Mouse (Mus musculus) heart, embryonic 14.5 days (tissue): ENCODE results near the gene Actr5. TPM values are rescaled to one million over a fixed set of nuclear protein-coding genes. Genes with fewer than 3 reads are reported as not detected.

Source experiments
- ATAC-seq: fragments of 200-750 bp; cut with Nextera tagmentation; 2 replicates; pipeline ENCODE4 v1.8.0; 2017; ENCODE audit warnings: low read depth, moderate TSS enrichment; ENCODE audit not compliant: insufficient number of reproducible peaks, insufficient read depth, low FRiP score
- H3K27ac ChIP-seq, 2 experiments: fragments of 200-500 bp in 1 of 2; fragments of 300-500 bp in 1 of 2; sonication (generic) in 1 of 2; replicated peaks in 1 of 2; 2 replicates each; pipeline ENCODE4 v1.5.1; 2012 to 2014; ENCODE audit warnings: low read depth in 2 of 2, low read length in 2 of 2, control low read depth in 1 of 2, mild to moderate bottlenecking in 1 of 2, mixed read lengths in 1 of 2; ENCODE audit not compliant: control insufficient read depth in 1 of 2, insufficient read depth in 1 of 2
- H3K27me3 ChIP-seq: fragments of 300-500 bp; sonication (generic); 2 replicates; pipeline ENCODE4 v1.6.1; 2014; ENCODE audit warnings: mild to moderate bottlenecking, low read length, control low read depth; ENCODE audit not compliant: control insufficient read depth, insufficient read depth
- H3K36me3 ChIP-seq: fragments of 300-500 bp; sonication (generic); 2 replicates; pipeline ENCODE4 v1.6.1; 2014; ENCODE audit warnings: mild to moderate bottlenecking, control low read depth, low read length, mixed read lengths; ENCODE audit not compliant: control insufficient read depth, insufficient read depth
- H3K4me1 ChIP-seq, 2 experiments: fragments of 200-500 bp in 1 of 2; fragments of 300-500 bp in 1 of 2; sonication (generic) in 1 of 2; 2 replicates each; pipeline ENCODE4 v1.6.1; 2012 to 2014; ENCODE audit warnings: low read length in 2 of 2, control low read depth in 1 of 2, mixed read lengths in 1 of 2; ENCODE audit not compliant: control insufficient read depth in 2 of 2, insufficient read depth in 2 of 2
- H3K4me2 ChIP-seq: fragments of 300-500 bp; sonication (generic); 2 replicates; pipeline ENCODE4 v1.6.1; 2014; ENCODE audit warnings: mild to moderate bottlenecking, low read length
- H3K4me3 ChIP-seq, 2 experiments: fragments of 200-500 bp in 1 of 2; fragments of 300-500 bp in 1 of 2; sonication (generic) in 1 of 2; 2 replicates each; pipeline ENCODE4 v1.5.1; 2012 to 2014; ENCODE audit warnings: low read length in 2 of 2, mild to moderate bottlenecking in 2 of 2, control low read depth in 1 of 2, low read depth in 1 of 2, moderate library complexity in 1 of 2; ENCODE audit not compliant: control insufficient read depth in 1 of 2, insufficient read depth in 1 of 2
- H3K9ac ChIP-seq: fragments of 300-500 bp; sonication (generic); 2 replicates; pipeline ENCODE4 v1.6.1; 2014; ENCODE audit warnings: mild to moderate bottlenecking, low read length
- H3K9me3 ChIP-seq: fragments of 300-500 bp; sonication (generic); 2 replicates; pipeline ENCODE4 v1.6.1; 2016; ENCODE audit warnings: low read length, control low read depth; ENCODE audit not compliant: control insufficient read depth
- WGBS: fragments of 180-500 bp; shearing (Covaris S2); extraction: QIAGEN DNeasy Blood & Tissue Kit; methylation state at CpG from one replicate; pipeline ENCODE4 v1.1.7; 2014; 5-methylcytosine and 5-hydroxymethylcytosine counted together
- polyA plus RNA-seq: library from polyadenylated mRNA; unstranded; fragments of >200 nt; fragmentation: Nextera tagmentation; extraction: Ambion mirVana; gene quantifications from 2 replicates; pipeline ENCODE4 v1.2.1, GENCODE M21; 2014

The Actr5 gene
- polyA plus RNA-seq, 1 experiment from 2014 or later = 8.6 TPM

DNA sequence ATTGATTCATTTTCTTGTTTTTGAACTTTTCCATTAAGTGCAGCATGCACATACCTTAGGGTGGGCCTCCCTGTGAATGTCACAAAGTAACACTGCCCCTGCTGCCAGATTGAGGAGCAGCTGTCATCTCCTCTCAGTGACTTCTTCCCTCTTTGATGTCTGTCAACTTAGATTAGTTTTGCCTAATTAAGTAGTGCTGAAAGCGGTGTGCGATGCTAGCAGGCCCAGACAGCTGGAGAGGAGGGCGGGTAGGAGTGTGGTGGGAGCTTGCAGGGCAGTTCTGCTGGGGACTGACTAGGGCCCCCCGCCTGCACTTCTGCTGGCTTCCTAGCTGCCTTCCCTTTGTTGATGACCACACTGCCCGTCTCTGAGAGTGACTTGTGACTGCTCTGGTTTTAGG is 7.2 kb downstream of the Actr5 start:
- no peaks in the 10 kb centered on the region for H3K27me3 ChIP-seq
- 78% methylated on average over 5 of the region's 5 CpGs for WGBS
- H3K27ac ChIP-seq = no peak overlapping the region
- ATAC-seq = no peak
- H3K4me3 ChIP-seq = no peak overlapping the region
- H3K4me2 ChIP-seq = no peak overlapping the region
- no peaks in the 10 kb centered on the region for H3K4me1 ChIP-seq
- H3K9me3 ChIP-seq = no peaks in the 10 kb centered on the region
- H3K36me3 ChIP-seq = peaks cover 96% of the 10 kb centered on the region
- no peak overlapping the region for H3K9ac ChIP-seq

DNA sequence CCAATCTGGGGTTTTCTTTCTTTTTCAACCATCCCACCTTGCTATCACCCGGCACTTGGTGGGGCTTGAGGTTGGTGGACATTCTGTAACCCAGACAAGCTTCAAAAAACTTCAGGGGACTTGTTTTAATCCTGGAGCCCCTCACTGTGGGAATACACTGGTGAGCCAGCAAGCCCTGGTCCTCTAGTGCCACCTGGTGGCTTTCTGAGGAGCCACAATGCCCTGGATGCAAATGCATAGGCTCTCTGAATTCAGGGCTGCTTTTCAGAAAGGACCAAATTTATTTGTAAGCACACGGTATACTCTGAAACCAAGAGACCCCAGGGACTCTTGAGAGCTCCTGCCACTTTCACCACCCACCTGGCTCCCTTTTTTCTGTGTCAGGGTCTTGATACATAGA is 17.2 kb downstream of the Actr5 start:
- no peaks in the 10 kb centered on the region for H3K4me1 ChIP-seq
- no peak overlapping the region for H3K4me3 ChIP-seq
- WGBS = 7% methylated on average over 2 of the region's 2 CpGs
- no peak overlapping the region for H3K9ac ChIP-seq
- H3K27ac ChIP-seq = no peak overlapping the region
- no peak for ATAC-seq
- H3K9me3 ChIP-seq = peaks cover 4% of the 10 kb centered on the region; the same call in 1 of the 2 replicates
- H3K36me3 ChIP-seq = peaks cover 41% of the 10 kb centered on the region
- H3K4me2 ChIP-seq = no peak overlapping the region
- no peaks in the 10 kb centered on the region for H3K27me3 ChIP-seq

DNA sequence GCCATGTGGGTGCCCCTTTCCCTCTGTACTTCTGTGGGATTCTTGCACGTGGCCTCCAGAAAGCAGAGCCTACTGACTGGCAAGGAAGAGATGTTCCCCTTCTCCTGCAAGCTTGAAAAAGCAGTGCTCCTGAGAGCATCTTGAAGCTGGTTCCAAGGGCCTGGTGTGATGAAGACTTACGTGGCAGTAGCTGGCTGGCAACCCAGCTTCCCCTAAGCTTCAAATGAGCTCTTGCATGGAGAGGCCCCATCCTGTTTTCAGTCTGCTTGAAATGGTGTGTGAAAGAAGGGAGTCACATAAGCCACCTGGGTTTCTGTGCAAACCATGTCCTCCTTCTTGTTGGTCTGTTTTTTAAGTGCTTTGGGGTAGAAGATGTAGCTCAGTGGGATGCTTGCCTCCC is 17.9 kb downstream of the Actr5 start:
- no peak for ATAC-seq
- 83% methylated on average over 2 of the region's 2 CpGs for WGBS
- no peak overlapping the region for H3K4me3 ChIP-seq
- H3K4me2 ChIP-seq = no peak overlapping the region
- no peak overlapping the region for H3K9ac ChIP-seq
- H3K4me1 ChIP-seq = no peaks in the 10 kb centered on the region
- H3K27me3 ChIP-seq = no peaks in the 10 kb centered on the region
- H3K9me3 ChIP-seq = peaks cover 4% of the 10 kb centered on the region; the same call in 1 of the 2 replicates
- H3K27ac ChIP-seq = no peak overlapping the region
- peaks cover 34% of the 10 kb centered on the region for H3K36me3 ChIP-seq

DNA sequence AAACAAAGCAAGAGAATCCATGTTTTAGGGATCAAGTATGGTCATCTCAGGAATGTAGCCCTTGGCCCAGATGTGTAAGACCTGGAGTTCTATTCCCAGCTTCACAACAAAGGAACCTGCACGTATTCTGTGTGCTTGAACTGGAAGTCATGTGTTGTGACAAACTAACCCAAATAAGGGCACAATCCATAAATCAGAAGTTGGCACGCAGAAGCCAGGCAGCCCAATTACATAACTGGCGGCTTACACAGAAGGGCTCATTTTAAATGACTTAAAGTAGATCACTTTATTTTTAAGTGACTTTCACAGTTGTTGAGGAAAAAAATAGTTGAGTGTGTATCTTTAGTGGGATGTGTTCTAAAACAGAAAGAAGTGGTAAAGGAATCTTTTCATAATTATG is 19.1 kb downstream of the Actr5 start:
- H3K27me3 ChIP-seq = no peaks in the 10 kb centered on the region
- no peak overlapping the region for H3K4me2 ChIP-seq
- no peak overlapping the region for H3K9ac ChIP-seq
- H3K4me3 ChIP-seq = no peak overlapping the region
- 79% methylated on average over 3 of the region's 3 CpGs for WGBS
- peaks cover 4% of the 10 kb centered on the region; the same call in 1 of the 2 replicates for H3K9me3 ChIP-seq
- ATAC-seq = no peak
- H3K27ac ChIP-seq = no peak overlapping the region
- H3K4me1 ChIP-seq = no peaks in the 10 kb centered on the region
- peaks cover 22% of the 10 kb centered on the region for H3K36me3 ChIP-seq

DNA sequence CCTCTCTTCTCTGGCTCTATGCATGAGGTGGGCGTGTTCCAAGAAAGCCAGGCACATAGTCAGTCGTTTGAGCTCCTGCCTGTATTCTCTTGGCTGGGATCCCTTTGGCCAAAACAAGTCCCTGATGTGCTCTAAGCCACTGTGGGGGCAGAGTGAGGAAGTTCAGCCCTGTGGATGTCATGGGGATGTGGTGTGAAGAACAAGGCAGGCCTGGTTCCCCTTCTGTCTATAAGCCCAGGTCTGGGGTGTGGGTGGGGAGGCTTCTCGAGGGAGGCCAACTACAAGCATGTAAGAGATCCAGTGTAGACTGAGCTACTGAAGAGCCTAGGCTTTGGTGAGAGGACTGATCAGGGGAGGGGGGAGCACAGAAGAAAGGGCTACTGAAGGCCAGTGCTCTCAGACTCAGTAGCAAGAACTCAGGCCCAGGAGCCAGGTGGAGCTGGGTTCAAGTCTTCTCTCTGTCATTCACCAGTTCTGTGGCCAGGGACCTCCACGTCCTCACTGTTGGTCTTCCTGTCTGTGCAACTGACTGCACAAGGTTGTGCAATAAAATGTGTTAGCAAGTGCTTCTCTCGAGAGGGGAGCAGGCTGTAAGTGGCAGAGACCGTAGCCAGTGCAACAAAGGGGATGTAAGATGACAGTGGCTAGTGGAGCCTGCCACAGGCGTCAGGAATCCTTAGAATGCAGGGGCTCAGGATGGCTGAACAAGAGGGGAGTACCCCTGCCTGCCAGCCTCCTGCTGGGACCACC is 26.6 kb downstream of the Actr5 start:
- ATAC-seq = no peak
- Histone ChIP-seq H3K27me3 (no peaks in the 10 kb centered on the region), H3K27ac (no peak overlapping the region), H3K4me2 (no peak overlapping the region), H3K36me3 (no peaks in the 10 kb centered on the region), H3K9ac (no peak overlapping the region), H3K4me1 (peaks cover 7 to 10% of the 10 kb centered on the region in 2 experiments; a peak in 2 of 4 replicates), H3K9me3 (no peaks in the 10 kb centered on the region), H3K4me3 (no peak overlapping the region)
- 47% methylated on average over 7 of the region's 7 CpGs for WGBS

DNA sequence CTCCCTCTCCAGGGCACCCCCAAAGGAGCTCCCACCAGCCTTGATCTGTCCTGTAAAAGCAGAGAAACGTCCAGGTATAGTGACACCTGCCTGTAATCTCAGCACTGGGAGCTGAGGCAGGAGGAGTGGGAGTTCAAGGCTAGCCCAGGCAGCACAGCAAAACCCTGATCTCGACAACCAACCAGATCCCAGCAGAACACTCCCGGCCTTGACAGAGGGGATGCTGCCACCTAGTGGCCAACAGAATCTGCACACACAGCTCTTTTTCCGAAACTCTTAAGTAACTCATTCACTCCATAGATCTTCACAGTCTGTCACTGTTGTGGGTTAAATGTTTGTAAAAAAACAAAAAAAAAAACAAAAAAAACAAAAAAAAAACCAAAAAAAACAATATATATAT is 28.3 kb downstream of the Actr5 start:
- 6% methylated on average over 4 of the region's 4 CpGs for WGBS
- ATAC-seq = no peak

DNA sequence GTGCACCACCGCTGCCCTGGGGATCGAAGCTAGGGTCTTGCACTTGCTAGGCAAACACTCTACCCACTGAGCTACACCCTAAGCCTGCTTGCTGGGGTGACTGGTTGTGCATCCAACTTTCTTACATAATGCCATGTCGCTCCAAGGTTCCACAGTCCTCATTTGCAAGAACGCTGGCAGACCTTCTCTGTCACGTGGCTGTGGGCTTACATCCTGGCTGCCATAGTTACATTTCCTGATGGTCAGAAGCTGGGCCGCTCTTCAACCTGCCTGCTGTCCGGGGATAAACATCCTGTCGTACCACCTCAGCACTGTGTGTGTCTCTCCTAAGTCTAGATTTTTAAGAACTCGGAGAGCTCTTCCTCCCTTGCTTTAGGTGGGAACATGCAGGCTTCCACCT is 30.0 kb downstream of the Actr5 start:
- 63% methylated on average over 9 of the region's 9 CpGs for WGBS
- H3K9me3 ChIP-seq = no peaks in the 10 kb centered on the region
- H3K4me2 ChIP-seq = no peak overlapping the region
- no peaks in the 10 kb centered on the region for H3K36me3 ChIP-seq
- H3K27me3 ChIP-seq = no peaks in the 10 kb centered on the region
- H3K27ac ChIP-seq = no peak overlapping the region
- H3K9ac ChIP-seq = no peak overlapping the region
- ATAC-seq = no peak
- no peak overlapping the region for H3K4me3 ChIP-seq
- peaks cover 7 to 10% of the 10 kb centered on the region in 2 experiments; a peak in 2 of 4 replicates for H3K4me1 ChIP-seq

More for the DNA sequence above, 28.3 kb downstream of the Actr5 start:
- Histone ChIP-seq H3K4me1 (peaks cover 7 to 10% of the 10 kb centered on the region in 2 experiments; a peak in 2 of 4 replicates), H3K9me3 (no peaks in the 10 kb centered on the region), H3K4me2 (no peak overlapping the region), H3K9ac (no peak overlapping the region), H3K4me3 (no peak overlapping the region), H3K36me3 (no peaks in the 10 kb centered on the region), H3K27ac (no peak overlapping the region), H3K27me3 (no peaks in the 10 kb centered on the region)

DNA sequence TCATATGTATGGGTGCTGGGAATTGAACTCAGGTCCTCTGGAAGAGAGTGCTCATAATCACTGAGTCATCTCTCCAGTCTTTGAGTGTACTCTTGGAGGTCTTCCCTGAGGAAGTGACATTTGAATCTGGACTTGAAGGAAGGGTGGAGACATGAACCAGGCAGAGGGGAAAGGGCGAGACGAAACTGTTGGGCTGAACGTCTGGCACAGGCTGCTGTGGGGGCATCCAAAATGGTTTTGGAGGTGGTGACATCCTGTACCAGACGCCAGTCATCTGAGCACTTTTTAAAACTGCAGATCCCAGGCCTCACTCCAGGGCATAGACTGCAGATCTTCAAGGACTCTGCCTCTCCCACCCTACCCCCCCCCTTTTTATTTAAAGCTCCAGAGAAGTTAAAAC is 31.1 kb downstream of the Actr5 start:
- no peaks in the 10 kb centered on the region for H3K27me3 ChIP-seq
- H3K9ac ChIP-seq = no peak overlapping the region
- no peaks in the 10 kb centered on the region for H3K36me3 ChIP-seq
- H3K4me3 ChIP-seq = no peak overlapping the region
- peaks cover 7 to 10% of the 10 kb centered on the region in 2 experiments; a peak in 2 of 4 replicates for H3K4me1 ChIP-seq
- WGBS = 73% methylated on average over 4 of the region's 4 CpGs
- no peaks in the 10 kb centered on the region for H3K9me3 ChIP-seq
- no peak overlapping the region for H3K27ac ChIP-seq
- no peak overlapping the region for H3K4me2 ChIP-seq
- ATAC-seq = no peak
